Mouse (Mus musculus): Measurements from ENCODE around the gene Cd5.

DNA sequence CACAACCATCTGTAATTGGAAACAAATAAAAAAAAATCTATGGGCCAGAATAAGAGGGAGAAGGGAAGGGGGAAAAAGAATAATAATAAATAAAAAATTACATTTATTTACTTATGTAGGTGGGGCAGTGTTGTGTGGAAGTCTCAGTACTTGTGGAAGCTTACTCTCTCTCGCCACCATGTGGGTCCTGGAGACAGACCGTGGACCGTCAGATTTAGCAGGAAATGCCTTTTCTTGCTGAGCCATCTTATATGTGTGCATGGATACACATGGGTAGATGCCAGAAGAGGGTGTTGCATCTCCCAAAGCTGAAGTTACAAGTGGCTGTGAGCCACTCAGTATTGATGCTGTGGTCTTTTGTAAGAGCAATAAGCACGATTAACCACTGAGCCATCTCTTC lies 57.2 kb downstream of the Cd5 start:
- TF ChIP-seq CTCF (IDR thresholded peaks at IDR 0.05; ENCODE audit: insufficient read depth, low read depth, low read length) (no peak), POLR2A (IDR thresholded peaks at IDR 0.05; ENCODE audit: insufficient read depth, low read depth, low read length) (no peak)

Measured in olfactory bulb, adult 2 months (tissue).